Mouse (Mus musculus) neutrophil, adult 83 days (primary cell): ENCODE data around the gene Wdr46. TPM values are rescaled to one million over a fixed set of nuclear protein-coding genes. Genes with fewer than 3 reads are reported as not detected.

Experiments
- total RNA-seq, 2 experiments: library from RNA; stranded (reverse); gene quantifications; one replicate each; pipeline ENCODE4 v1.2.4; 2023

Gene Wdr46
- 10 to 100 TPM; 21.7 to 22.4 TPM for total RNA-seq

GRCm38 (mm10) chr17:33940206-33940805 is at the start of gene Wdr46, which contains the start of gene Pfdn6:
Wdr46 (plus strand) TSS chr17:33940660.
Pfdn6 (minus strand) TSS chr17:33940343.

DNA sequence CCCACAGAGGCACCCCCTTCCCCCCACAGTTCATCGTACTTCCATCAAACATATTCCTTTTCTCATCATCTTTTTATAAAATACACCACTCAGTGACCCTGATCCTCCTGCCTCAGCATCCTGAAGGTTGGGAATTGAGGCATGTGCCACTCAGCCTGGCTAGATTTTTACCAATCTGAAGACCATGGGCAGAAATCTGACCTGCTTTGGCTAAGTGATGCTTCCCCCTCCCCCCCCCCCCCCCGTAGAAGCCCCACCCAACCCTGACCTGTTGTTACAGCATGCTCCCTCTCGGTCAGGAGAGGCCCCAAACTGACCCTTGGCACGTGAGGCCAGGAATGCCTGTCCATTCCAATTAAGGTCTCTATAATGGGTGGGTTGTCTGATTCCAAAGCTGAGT is 35.6 kb upstream of the Wdr46 start, which contains the start of gene Platr17:
Gene Platr17, plus strand, starts transcription at position 301 of the 400 bp plus-strand sequence.

GRCm38 (mm10) chr17:33909077-33909868 is 31.2 kb upstream of the Wdr46 start, which contains the start of gene Daxx:
Daxx (plus strand) TSS chr17:33909414.

DNA sequence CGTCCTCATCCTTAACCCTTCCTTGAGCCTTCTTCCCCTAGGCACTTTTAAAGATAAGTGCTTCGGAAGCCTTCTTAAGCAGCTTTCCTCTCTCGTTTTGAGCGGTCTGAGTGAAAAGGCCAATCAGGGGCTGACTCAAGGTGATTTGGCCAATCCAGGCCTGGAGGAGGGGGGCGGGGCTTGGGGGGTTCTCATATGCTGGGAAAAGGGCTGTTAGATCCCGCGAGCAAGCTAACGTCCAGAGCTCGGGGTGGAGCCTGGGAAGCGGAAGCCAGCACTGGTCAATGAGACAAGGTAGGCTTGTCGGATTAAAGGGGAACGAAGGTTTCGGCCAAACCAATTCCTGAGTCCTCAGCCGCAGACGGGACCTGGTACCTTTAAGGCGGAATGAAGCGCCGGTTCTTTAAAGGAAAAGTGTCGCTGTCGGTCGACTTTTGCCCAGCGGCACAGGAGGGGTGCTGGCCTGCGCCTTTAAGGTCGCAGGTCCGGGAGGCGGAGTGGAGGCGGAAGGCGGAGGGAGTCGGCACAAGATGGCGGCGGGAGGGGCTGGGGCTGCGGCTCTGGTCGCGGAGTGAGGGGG is 24.7 kb upstream of the Wdr46 start, which contains the start of the genes Tapbp and Zbtb22:
Gene Tapbp, plus strand, starts transcription at position 229 of the 580 bp plus-strand sequence.
Gene Zbtb22, plus strand, starts transcription at position 234 of the 580 bp plus-strand sequence.

GRCm38 (mm10) chr17:33929371-33930279 is 10.8 kb upstream of the Wdr46 start, which contains the start of gene Rgl2:
Rgl2 (plus strand) TSS chr17:33929543.

GRCm38 (mm10) chr17:33951021-33951946 is 10.8 kb downstream of the Wdr46 start, which contains the start of gene B3galt4:
B3galt4 (minus strand) TSS chr17:33951488.

GRCm38 (mm10) chr17:33955555-33956214 is 15.2 kb downstream of the Wdr46 start, which contains the start of the genes Vps52 and Rps18:
Vps52 (plus strand) TSS chr17:33955812.
Rps18 (minus strand) TSS chr17:33956001.

Other genes starting within 250 kb of the Wdr46 start
- 10 to 100 TPM; 53.2 to 58.4 TPM for gene March2, start 222.0 kb upstream of the Wdr46 start, total RNA-seq
- 100 to 1,000 TPM; 157 to 164 TPM for gene Rab11b, start 180.1 kb upstream of the Wdr46 start, total RNA-seq
- 1 to 10 TPM; 1.9 to 2.0 TPM for gene Angptl4, start 158.8 kb upstream of the Wdr46 start, total RNA-seq
- 1 to 10 TPM; 4.7 to 6.3 TPM for gene Kank3, start 130.1 kb upstream of the Wdr46 start, total RNA-seq
- gene Rps28, start 116.1 kb upstream of the Wdr46 start, total RNA-seq = 1,000 to 10,000 TPM; 1,192 to 1,292 TPM
- gene Ndufa7, start 116.1 kb upstream of the Wdr46 start, total RNA-seq = 100 to 1,000 TPM; 111 TPM
- 1 to 10 TPM; 1.4 to 1.6 TPM for gene Cd320, start 97.6 kb upstream of the Wdr46 start, total RNA-seq
- not detected for gene Gm7029, start 66.8 kb upstream of the Wdr46 start, total RNA-seq
- gene Kifc1, start 50.0 kb upstream of the Wdr46 start, total RNA-seq = 10 to 100 TPM; 43.5 to 51.2 TPM
- gene Platr17, start 35.5 kb upstream of the Wdr46 start, total RNA-seq = under 1 TPM in 1 of 2 experiments, not detected in 1; 0.75 TPM
- 10 to 100 TPM; 31.0 to 43.2 TPM for gene Daxx, start 31.2 kb upstream of the Wdr46 start, total RNA-seq
- gene Tapbp, start 24.8 kb upstream of the Wdr46 start, total RNA-seq = 100 to 1,000 TPM; 223 to 251 TPM
- gene Zbtb22, start 24.8 kb upstream of the Wdr46 start, total RNA-seq = 10 to 100 TPM; 33.5 to 33.8 TPM
- 100 to 1,000 TPM; 227 to 229 TPM for gene Rgl2, start 11.1 kb upstream of the Wdr46 start, total RNA-seq
- 10 to 100 TPM; 47.8 to 54.5 TPM for gene Pfdn6, start 317 bp upstream of the Wdr46 start, total RNA-seq
- gene B3galt4, start 10.8 kb downstream of the Wdr46 start, total RNA-seq = 10 to 100 TPM; 10.3 to 10.5 TPM
- 10 to 100 TPM; 54.0 to 58.9 TPM for gene Vps52, start 15.2 kb downstream of the Wdr46 start, total RNA-seq
- 100 to 1,000 TPM; 476 to 509 TPM for gene Rps18, start 15.3 kb downstream of the Wdr46 start, total RNA-seq
- gene H2-K1, start 59.7 kb downstream of the Wdr46 start, total RNA-seq = 1,000 to 10,000 TPM; 1,097 to 1,101 TPM
- gene Ring1, start 84.0 kb downstream of the Wdr46 start, total RNA-seq = 10 to 100 TPM in 1 of 2 experiments, 1 to 10 TPM in 1; 8.4 to 13.9 TPM
- gene H2-Ke6, start 87.4 kb downstream of the Wdr46 start, total RNA-seq = 10 to 100 TPM; 59.9 to 61.3 TPM
- gene Slc39a7, start 91.0 kb downstream of the Wdr46 start, total RNA-seq = 10 to 100 TPM; 60.8 to 68.3 TPM
- gene Rxrb, start 91.2 kb downstream of the Wdr46 start, total RNA-seq = 10 to 100 TPM; 45.9 to 68.6 TPM
- 10 to 100 TPM; 16.6 to 17.7 TPM for gene Col11a2, start 98.8 kb downstream of the Wdr46 start, total RNA-seq
- 1 to 10 TPM; 1.1 to 1.9 TPM for gene H2-Oa, start 151.7 kb downstream of the Wdr46 start, total RNA-seq
- gene H2-DMa, start 178.9 kb downstream of the Wdr46 start, total RNA-seq = 10 to 100 TPM; 57.6 to 63.6 TPM
- gene Brd2, start 182.0 kb downstream of the Wdr46 start, total RNA-seq = 100 to 1,000 TPM; 215 to 218 TPM
- 10 to 100 TPM; 22.7 to 25.3 TPM for gene H2-DMb2, start 202.6 kb downstream of the Wdr46 start, total RNA-seq
- 10 to 100 TPM; 33.3 to 51.5 TPM for gene H2-DMb1, start 212.4 kb downstream of the Wdr46 start, total RNA-seq
- 10 to 100 TPM; 47.4 to 56.7 TPM for gene Tap1, start 246.9 kb downstream of the Wdr46 start, total RNA-seq
- gene Psmb9, start 247.1 kb downstream of the Wdr46 start, total RNA-seq = 10 to 100 TPM; 83.3 to 88.3 TPM